Mouse (Mus musculus) MEL (cell line): ENCODE data around the gene Myh9. TPM values are rescaled to one million over a fixed set of nuclear protein-coding genes. Genes with fewer than 3 reads are reported as not detected.
"Not testable (repeated sequence)": the region's sequence is repeated elsewhere in the genome, so short reads cannot be mapped to it uniquely, and the experiment has no call there.

Source experiments
- DNase-seq: peaks from one replicate; pipeline ENCODE4 v3.0.0; 2011; ENCODE audit warnings: low read depth, low spot score
- H3K27ac ChIP-seq: 2 replicates; pipeline ENCODE4 v1.5.1; 2012; ENCODE audit warnings: low read depth, mild to moderate bottlenecking, control low read depth, low read length, moderate library complexity; ENCODE audit not compliant: control insufficient read depth
- H3K27me3 ChIP-seq, 2 experiments: fragments of 150-350 bp in 1 of 2; sonication (generic) in 1 of 2; 2 replicates each; pipeline ENCODE4 v1.6.1; 2012; ENCODE audit warnings: low read length in 2 of 2, mild to moderate bottlenecking in 2 of 2, improper control_type of control experiment in 1 of 2, moderate library complexity in 1 of 2; ENCODE audit not compliant: insufficient read depth in 2 of 2, control insufficient read depth in 1 of 2
- H3K36me3 ChIP-seq, 2 experiments: 2 replicates each; pipeline ENCODE4 v1.6.1; 2012 to 2014; ENCODE audit warnings: low read length in 2 of 2, improper control_type of control experiment in 1 of 2, inconsistent platforms in 1 of 2, mild to moderate bottlenecking in 1 of 2; ENCODE audit not compliant: insufficient read depth in 2 of 2, control insufficient read depth in 1 of 2
- H3K4me1 ChIP-seq, 2 experiments: fragments of 150-350 bp in 1 of 2; sonication (generic) in 1 of 2; 2 replicates each; pipeline ENCODE4 v1.6.1; 2012; ENCODE audit warnings: low read length in 2 of 2, improper control_type of control experiment in 1 of 2, mild to moderate bottlenecking in 1 of 2; ENCODE audit not compliant: insufficient read depth in 2 of 2, control insufficient read depth in 1 of 2
- H3K4me3 ChIP-seq, 2 experiments: fragments of 150-350 bp in 1 of 2; sonication (generic) in 1 of 2; 2 replicates each; pipeline ENCODE4 v1.5.1; 2012; ENCODE audit warnings: low read depth in 2 of 2, low read length in 2 of 2, mild to moderate bottlenecking in 2 of 2, moderate library complexity in 2 of 2, control low read depth in 1 of 2, improper control_type of control experiment in 1 of 2; ENCODE audit not compliant: control insufficient read depth in 1 of 2, insufficient read depth in 1 of 2
- H3K79me2 ChIP-seq: 2 replicates; pipeline ENCODE4 v1.6.1; 2012; ENCODE audit warnings: mild to moderate bottlenecking, low read length, moderate library complexity; ENCODE audit not compliant: control insufficient read depth, poor library complexity, insufficient read depth
- H3K9ac ChIP-seq: 2 replicates; pipeline ENCODE4 v1.6.1; 2012; ENCODE audit warnings: low read depth, mild to moderate bottlenecking, control low read depth, low read length, moderate library complexity; ENCODE audit not compliant: control insufficient read depth, poor library complexity, severe bottlenecking
- H3K9me3 ChIP-seq: fragments of 150-350 bp; sonication (generic); replicated peaks from 2 replicates; pipeline ENCODE4 v1.6.1; 2012; ENCODE audit warnings: mild to moderate bottlenecking, low read length, improper control_type of control experiment, moderate library complexity; ENCODE audit not compliant: insufficient read depth
- CTCF ChIP-seq, 3 experiments: IDR thresholded peaks in 2 of 3; conservative IDR thresholded peaks in 1 of 3; 2 replicates each; pipeline ENCODE4 v1.5.1; 2011 to 2012; ENCODE audit warnings: low read length in 3 of 3, low read depth in 2 of 3, mild to moderate bottlenecking in 2 of 3, improper control_type of control experiment in 1 of 3, inconsistent platforms in 1 of 3, mixed read lengths in 1 of 3, moderate library complexity in 1 of 3; ENCODE audit not compliant: control insufficient read depth in 1 of 3, insufficient read depth in 1 of 3, poor library complexity in 1 of 3, severe bottlenecking in 1 of 3
- ELF1 ChIP-seq: IDR thresholded peaks from 2 replicates; pipeline ENCODE4 v1.6.1; 2014; ENCODE audit warnings: low read depth, mild to moderate bottlenecking, inconsistent platforms, low read length, improper control_type of control experiment, moderate library complexity
- ETS1 ChIP-seq: IDR thresholded peaks from 2 replicates; pipeline ENCODE4 v1.6.1; 2012; ENCODE audit warnings: low read depth, mild to moderate bottlenecking, inconsistent platforms, low read length, improper control_type of control experiment, moderate library complexity
- MAFK ChIP-seq: IDR thresholded peaks from 2 replicates; pipeline ENCODE4 v1.6.1; 2011; ENCODE audit warnings: low read depth, mild to moderate bottlenecking, low read length, improper control_type of control experiment, borderline replicate concordance
- MAZ ChIP-seq: IDR thresholded peaks from 2 replicates; pipeline ENCODE4 v1.6.1; 2012; ENCODE audit warnings: low read depth, mild to moderate bottlenecking, inconsistent platforms, low read length, improper control_type of control experiment
- MYC ChIP-seq: IDR thresholded peaks from 2 replicates; pipeline ENCODE4 v1.6.1; 2011; ENCODE audit warnings: low read depth, mild to moderate bottlenecking, low read length, improper control_type of control experiment, moderate library complexity
- NRF1 ChIP-seq: IDR thresholded peaks from 2 replicates; pipeline ENCODE4 v1.6.1; 2014; ENCODE audit warnings: low read depth, mild to moderate bottlenecking, inconsistent platforms, low read length, improper control_type of control experiment, moderate library complexity; ENCODE audit not compliant: poor library complexity, insufficient read depth, severe bottlenecking
- POLR2A ChIP-seq, 2 experiments: IDR thresholded peaks; 2 replicates each; pipeline ENCODE4 v1.6.1; 2011 to 2012; ENCODE audit warnings: low read length in 2 of 2, mild to moderate bottlenecking in 2 of 2, control low read depth in 1 of 2, improper control_type of control experiment in 1 of 2, low read depth in 1 of 2, moderate library complexity in 1 of 2; ENCODE audit not compliant: control insufficient read depth in 1 of 2, insufficient read depth in 1 of 2, poor library complexity in 1 of 2
- RCOR1 ChIP-seq: IDR thresholded peaks from 2 replicates; pipeline ENCODE4 v1.6.1; 2012; ENCODE audit warnings: low read depth, mild to moderate bottlenecking, inconsistent platforms, low read length, improper control_type of control experiment
- TBP ChIP-seq: IDR thresholded peaks from 2 replicates; pipeline ENCODE4 v1.8.0; 2011; ENCODE audit warnings: low read depth, low read length, improper control_type of control experiment
- UBTF ChIP-seq: IDR thresholded peaks from 2 replicates; pipeline ENCODE4 v1.6.1; 2012; ENCODE audit warnings: low read depth, mild to moderate bottlenecking, inconsistent platforms, low read length, improper control_type of control experiment, moderate library complexity, borderline replicate concordance; ENCODE audit not compliant: insufficient read depth
- ZC3H11A ChIP-seq: IDR thresholded peaks from 2 replicates; pipeline ENCODE4 v1.6.1; 2012; ENCODE audit warnings: low read depth, mild to moderate bottlenecking, inconsistent platforms, low read length, improper control_type of control experiment
- ZKSCAN1 ChIP-seq: IDR thresholded peaks from 2 replicates; pipeline ENCODE4 v1.6.1; 2012; ENCODE audit warnings: low read depth, mild to moderate bottlenecking, inconsistent platforms, low read length, improper control_type of control experiment, moderate library complexity
- ZNF384 ChIP-seq: IDR thresholded peaks from 2 replicates; pipeline ENCODE4 v1.6.1; 2012; ENCODE audit warnings: low read depth, mild to moderate bottlenecking, inconsistent platforms, low read length, improper control_type of control experiment
- polyA plus RNA-seq, 2 experiments: library from polyadenylated mRNA; stranded (reverse) in 1 of 2; unstranded in 1 of 2; fragments of >175 nt in 1 of 2; fragments of >200 nt in 1 of 2; gene quantifications; 2 replicates each; pipeline versions ENCODE4 v1.2.1 to v1.2.4; 2012; ENCODE audit warnings: low replicate concordance in 2 of 2, low read depth in 1 of 2; ENCODE audit not compliant: insufficient read length in 2 of 2, insufficient read depth in 1 of 2, missing spikeins in 1 of 2
- total RNA-seq: library from RNA; depleted of rRNA; stranded (reverse); fragments of 300-350 nt; gene quantifications from 2 replicates; pipeline ENCODE4 v1.2.3, GENCODE M21; 2012

Myh9 gene
- total and polyA plus RNA-seq, 3 experiments, result 59.3 to 176 (median 158) TPM

DNA sequence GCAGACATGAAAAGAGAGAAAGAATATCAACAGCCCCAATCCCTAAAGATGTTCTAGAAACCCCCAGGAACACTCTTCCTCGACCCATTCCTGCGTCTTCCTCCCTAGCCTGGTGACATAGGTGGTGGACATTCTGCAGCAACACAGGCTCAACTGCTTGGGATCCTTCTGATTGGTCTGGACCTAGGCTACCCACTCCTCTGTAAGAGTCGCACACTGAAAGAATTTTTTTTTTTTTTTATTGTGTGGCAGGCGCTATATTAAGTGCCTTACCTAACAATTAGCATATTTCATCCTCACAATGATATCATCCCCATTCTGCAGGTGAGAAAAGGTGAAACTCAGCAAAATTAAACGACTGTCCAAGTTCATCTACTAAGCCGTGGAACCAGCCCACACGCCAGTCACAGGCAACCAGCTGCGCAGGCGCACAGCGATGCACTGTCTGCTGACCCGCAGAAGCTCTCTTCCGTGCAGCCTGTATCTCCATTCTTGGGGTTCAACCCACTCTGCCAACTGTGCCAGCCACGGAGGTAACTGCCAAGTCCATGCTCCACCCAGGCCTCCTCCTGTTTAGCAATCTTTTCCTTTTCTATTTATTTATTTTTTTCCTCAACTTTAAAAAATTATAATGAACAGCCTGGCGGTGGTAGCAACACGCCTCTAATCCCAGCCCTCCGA lies 3.1 kb upstream of the Myh9 start (continued):
- TF ChIP-seq UBTF, result no peak
- TF ChIP-seq CTCF (IDR thresholded peaks at IDR 0.05 in 2 of 3, conservative IDR thresholded peaks at IDR 0.05 in 1 of 3; ENCODE audit: control insufficient read depth in 1 of 3, insufficient read depth in 1 of 3, low read depth in 2 of 3, low read length in 3 of 3, poor library complexity in 1 of 3, severe bottlenecking in 1 of 3), result no peak
- no peak for TF ChIP-seq MAZ

GRCm38 (mm10) chr15:77844048-77844447 lies 2.1 kb upstream of the Myh9 start:
- DNase-seq, result peak; percentile 72
- peaks cover 0 to 13% of the 10 kb centered on the region in 2 experiments; a peak in 2 of 4 replicates for H3K36me3 ChIP-seq
- peak overlapping the region; percentile 37 to 66 for H3K4me3 ChIP-seq
- peaks cover 27% of the 10 kb centered on the region for H3K79me2 ChIP-seq
- H3K9me3 ChIP-seq, result no peaks in the 10 kb centered on the region
- H3K4me1 ChIP-seq, result peaks cover 2 to 18% of the 10 kb centered on the region in 2 experiments; a peak in 3 of 4 replicates
- H3K27me3 ChIP-seq, result no peaks in the 10 kb centered on the region
- TF ChIP-seq ELF1, result 0 out of 2 replicates have a peak, but pooled peaks have one; percentile 7
- no peak for TF ChIP-seq POLR2A (IDR thresholded peaks at IDR 0.05; ENCODE audit: control insufficient read depth in 1 of 2, insufficient read depth in 1 of 2, low read depth in 1 of 2, low read length in 2 of 2, poor library complexity in 1 of 2)
- TF ChIP-seq MAFK, result peak; percentile 70
- no peak for TF ChIP-seq ETS1
- 0 out of 2 replicates have a peak, but pooled peaks have one; percentile 1 for TF ChIP-seq ZC3H11A
- TF ChIP-seq MYC, result no peak
- no peak for TF ChIP-seq RCOR1
- H3K9ac ChIP-seq, result peak overlapping the region; percentile 28
- H3K27ac ChIP-seq, result peak overlapping the region; percentile 44; the same call in 1 of the 2 replicates

DNA sequence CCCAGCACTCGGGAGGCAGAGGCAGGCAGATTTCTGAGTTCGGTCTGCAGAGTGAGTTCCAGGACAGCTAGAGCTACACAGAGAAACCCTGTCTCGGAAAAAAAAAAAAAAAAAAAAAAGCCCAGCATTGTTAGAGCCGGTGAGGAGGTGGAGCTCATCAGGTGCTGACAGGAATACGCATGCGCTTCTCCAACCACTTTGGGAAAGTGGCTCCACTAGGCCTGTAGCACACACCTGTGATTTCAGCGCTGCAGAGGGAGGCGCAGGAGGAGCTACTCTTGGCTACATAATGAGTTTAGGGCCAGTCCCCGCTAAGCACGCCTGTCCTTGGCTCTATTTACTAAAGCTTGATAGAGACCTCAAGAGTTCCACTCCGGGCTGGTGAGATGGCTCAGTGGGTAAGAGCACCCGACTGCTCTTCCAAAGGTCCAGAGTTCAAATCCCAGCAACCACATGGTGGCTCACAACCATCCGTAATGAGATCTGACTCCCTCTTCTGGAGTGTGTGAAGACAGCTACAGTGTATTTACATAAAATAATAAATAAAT lies 1.6 kb upstream of the Myh9 start:
- Histone ChIP-seq H3K4me3 (peak overlapping the region; percentile 70 to 74), H3K9ac (peak overlapping the region; percentile 75), H3K79me2 (peaks cover 30% of the 10 kb centered on the region), H3K4me1 (peaks cover 2 to 21% of the 10 kb centered on the region in 2 experiments; a peak in 3 of 4 replicates), H3K36me3 (peaks cover 0 to 18% of the 10 kb centered on the region in 2 experiments; a peak in 2 of 4 replicates), H3K27ac (peak overlapping the region; percentile 17)
- H3K27me3 ChIP-seq, H3K9me3 ChIP-seq: not testable (repeated sequence)
- peak; percentile 96 for TF ChIP-seq TBP
- TF ChIP-seq ZNF384, result peak; percentile 97
- TF ChIP-seq ELF1, result 0 out of 2 replicates have a peak, but pooled peaks have one; percentile 7
- TF ChIP-seq ZKSCAN1, result 0 out of 2 replicates have a peak, but pooled peaks have one; percentile 48
- TF ChIP-seq NRF1, result peak; percentile 74
- DNase-seq, result peak; percentile 82
